Mouse (Mus musculus) heart, postnatal 25 days (tissue): ENCODE measurements around the gene Strn3. TPM values are rescaled to one million over a fixed set of nuclear protein-coding genes. Genes with fewer than 3 reads are reported as not detected.
"Not testable (repeated sequence)": the region's sequence is repeated elsewhere in the genome, so short reads cannot be mapped to it uniquely, and the experiment has no call there.

Experiments
- DNase-seq: peaks from one replicate; pipeline ENCODE4 v3.0.0; 2022; ENCODE audit warnings: low spot score
- intact Hi-C: fragments of 180-260 bp; cut with DNase I; formaldehyde crosslinking; loops from one replicate; pipeline ENCODE4 v1.15.1; 2025
- total RNA-seq, 2 experiments: library from RNA; stranded (reverse); gene quantifications; 2 replicates each; pipeline ENCODE4 v1.2.3; 2021

The Strn3 gene
- total RNA-seq, 2 experiments from 2014 or later = 104 to 105 TPM

- intact Hi-C loops = no loop called here
- DNase-seq = no peak
Measured at GRCm38 (mm10) chr12:51696157-51696556, 4.5 kb upstream of the Strn3 start.

GRCm38 (mm10) chr12:51694966-51695365, 3.3 kb upstream of the Strn3 start:
- intact Hi-C loops = loop anchor here (5.0 kb wide), 1 partner anchor 32 kb away; no protein-coding TSS in a partner anchor
- no peak for DNase-seq

GRCm38 (mm10) chr12:51694096-51694495, 2.4 kb upstream of the Strn3 start:
- intact Hi-C loops = loop anchor here (5.0 kb wide), 1 partner anchor 33 kb away; no protein-coding TSS in a partner anchor
- no peak for DNase-seq

- DNase-seq = no peak
- intact Hi-C loops = loop anchor here (5.0 kb wide), 1 partner anchor 34 kb away; no protein-coding TSS in a partner anchor
Measured at GRCm38 (mm10) chr12:51693419-51693818, 1.7 kb upstream of the Strn3 start.

GRCm38 (mm10) chr12:51692870-51693269, 1.2 kb upstream of the Strn3 start:
- intact Hi-C loops = loop anchor here (5.0 kb wide), 1 partner anchor 34 kb away; no protein-coding TSS in a partner anchor
- not testable (repeated sequence) for DNase-seq

GRCm38 (mm10) chr12:51690893-51691844, 528 bp downstream of the Strn3 start, which contains the start of gene Ap4s1:
Gene Ap4s1, plus strand, starts transcription at chr12:51691033.
- intact Hi-C loops = loop anchor here (5.0 kb wide), 1 partner anchor 36 kb away; no protein-coding TSS in a partner anchor
- DNase-seq = peak; percentile 58

- DNase-seq = no peak
- intact Hi-C loops = no loop called here
Measured at GRCm38 (mm10) chr12:51688546-51688945, 3.2 kb downstream of the Strn3 start.

- no peak for DNase-seq
- intact Hi-C loops = no loop called here
Measured at GRCm38 (mm10) chr12:51678844-51679243, 12.9 kb downstream of the Strn3 start.

- DNase-seq = no peak
- intact Hi-C loops = no loop called here
Measured at GRCm38 (mm10) chr12:51676442-51676841, 15.3 kb downstream of the Strn3 start.

- intact Hi-C loops = no loop called here
- DNase-seq = no peak
Measured at GRCm38 (mm10) chr12:51673270-51673669, 18.4 kb downstream of the Strn3 start.

GRCm38 (mm10) chr12:51671231-51671891, 20.3 kb downstream of the Strn3 start:
- intact Hi-C loops = no loop called here
- DNase-seq = no peak

- DNase-seq = no peak
- intact Hi-C loops = loop anchor here (1.0 to 5.0 kb wide), 2 partner anchors 35 to 75 kb away; no protein-coding TSS in a partner anchor
Measured at GRCm38 (mm10) chr12:51666708-51667430, 24.8 kb downstream of the Strn3 start.

GRCm38 (mm10) chr12:51663908-51664307, 27.8 kb downstream of the Strn3 start:
- intact Hi-C loops = no loop called here
- DNase-seq = no peak

GRCm38 (mm10) chr12:51663011-51663410, 28.7 kb downstream of the Strn3 start:
- no peak for DNase-seq
- intact Hi-C loops = no loop called here

- DNase-seq = no peak
- intact Hi-C loops = no loop called here
Measured at GRCm38 (mm10) chr12:51655944-51656465, 35.7 kb downstream of the Strn3 start.

- intact Hi-C loops, DNase-seq: not testable (repeated sequence)
Measured at GRCm38 (mm10) chr12:51649401-51649800, 42.3 kb downstream of the Strn3 start.

GRCm38 (mm10) chr12:51641871-51642270, 49.8 kb downstream of the Strn3 start:
- intact Hi-C loops = no loop called here

GRCm38 (mm10) chr12:51636689-51637470, 54.8 kb downstream of the Strn3 start:
- intact Hi-C loops = no loop called here
- DNase-seq = no peak

More at GRCm38 (mm10) chr12:51641871-51642270, 49.8 kb downstream of the Strn3 start:
- no peak for DNase-seq

GRCm38 (mm10) chr12:51636260-51636659, 55.4 kb downstream of the Strn3 start:
- intact Hi-C loops = no loop called here
- no peak for DNase-seq
